Mouse (Mus musculus): ENCODE measurements around the gene Reln.
A peak's percentile ranks its signal among the peaks of the same experiment; 100 is the strongest.

Reln gene

DNA sequence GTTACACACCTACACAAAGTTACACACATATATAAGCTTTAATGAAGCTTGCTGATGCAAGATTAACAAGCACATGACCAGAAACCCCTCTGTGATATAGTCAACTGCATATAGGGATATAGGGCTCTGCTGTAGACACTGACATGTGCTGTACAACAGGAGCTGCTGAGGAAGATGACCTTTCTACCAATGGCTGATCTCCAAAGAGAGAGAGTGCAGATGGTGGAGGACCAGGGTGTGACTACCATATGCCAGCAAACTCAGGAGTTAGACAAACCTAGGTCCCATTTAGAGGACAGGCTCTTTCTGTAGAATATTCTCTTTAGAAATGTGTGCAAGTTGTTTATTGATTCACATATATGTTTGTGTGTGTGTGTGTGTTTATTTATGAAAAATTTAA is 216.9 kb downstream of the Reln start:
- no peak for DNase-seq (ENCODE audit: inconsistent age in 2 of 2, low spot score in 1 of 2)

GRCm38 (mm10) chr5:22119296-22119695 is 225.2 kb downstream of the Reln start:
- DNase-seq (ENCODE audit: inconsistent age in 2 of 2, low spot score in 1 of 2): no peak

DNA sequence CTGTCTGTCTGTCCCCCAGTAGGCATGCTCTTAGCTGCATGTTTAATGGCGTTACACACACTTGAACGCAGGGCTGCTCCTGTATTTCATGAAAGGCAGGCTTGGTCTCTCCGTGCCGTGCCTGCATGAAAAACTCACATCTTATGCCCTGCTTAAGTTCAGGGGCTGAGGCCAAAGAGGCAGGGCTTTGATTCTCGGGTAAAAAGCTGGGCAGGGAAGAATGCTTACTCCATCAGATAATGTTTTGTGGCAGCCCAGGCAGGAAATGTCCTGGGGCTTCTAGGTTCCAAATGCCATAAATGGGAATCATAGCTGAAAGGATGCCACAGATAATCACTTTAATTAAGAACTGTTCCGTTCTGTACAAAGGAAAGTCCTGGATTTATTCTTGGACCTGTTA is 226.0 kb downstream of the Reln start:
- no peak for DNase-seq (ENCODE audit: inconsistent age in 2 of 2, low spot score in 1 of 2)

DNA sequence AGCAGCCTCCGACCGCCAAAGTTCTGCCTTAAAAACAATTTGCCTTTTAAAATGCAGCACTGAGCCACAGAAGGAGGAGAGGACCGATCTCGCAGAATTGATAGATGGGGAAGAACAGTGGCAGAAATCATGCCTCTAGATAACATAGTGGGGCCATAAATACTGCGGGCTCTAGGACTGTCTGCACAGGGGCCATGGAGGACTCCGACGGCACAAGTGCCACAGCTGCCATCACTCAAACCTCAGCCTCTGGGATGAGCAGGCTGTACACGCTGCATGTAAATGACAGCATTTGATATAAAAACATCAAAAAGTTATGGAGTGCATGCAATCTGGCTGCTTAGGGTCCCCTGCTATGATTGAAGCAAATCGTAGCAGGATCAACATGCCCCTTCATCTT is 227.6 kb downstream of the Reln start:
- no peak for DNase-seq (ENCODE audit: inconsistent age in 2 of 2, low spot score in 1 of 2)

GRCm38 (mm10) chr5:22106811-22107485 is 237.6 kb downstream of the Reln start:
- no peak for DNase-seq (ENCODE audit: inconsistent age in 2 of 2, low spot score in 1 of 2)

DNA sequence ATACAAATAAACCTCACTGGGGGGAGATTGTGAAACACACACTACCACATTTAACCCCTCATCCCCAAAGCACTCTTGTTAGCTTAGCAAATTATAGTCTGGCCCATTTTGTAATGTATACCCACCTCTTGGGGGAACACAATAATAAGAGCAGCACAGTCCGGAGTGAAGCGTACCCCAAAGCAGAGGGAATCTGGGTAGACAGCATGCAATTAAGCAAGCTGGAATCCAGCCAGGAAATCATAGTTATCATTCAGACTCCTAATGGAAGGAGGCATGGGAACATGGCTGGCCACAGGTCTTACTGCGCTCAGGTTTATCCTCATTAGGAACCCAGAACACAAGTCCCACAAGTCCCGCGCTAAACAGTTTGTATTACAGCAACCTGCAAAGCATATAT is 249.5 kb downstream of the Reln start:
- DNase-seq (ENCODE audit: inconsistent age in 2 of 2, low spot score in 1 of 2): no peak

- no peak for DNase-seq (ENCODE audit: inconsistent age in 2 of 2, low spot score in 1 of 2)
Measured at GRCm38 (mm10) chr5:22094043-22094442, 250.5 kb downstream of the Reln start.

DNA sequence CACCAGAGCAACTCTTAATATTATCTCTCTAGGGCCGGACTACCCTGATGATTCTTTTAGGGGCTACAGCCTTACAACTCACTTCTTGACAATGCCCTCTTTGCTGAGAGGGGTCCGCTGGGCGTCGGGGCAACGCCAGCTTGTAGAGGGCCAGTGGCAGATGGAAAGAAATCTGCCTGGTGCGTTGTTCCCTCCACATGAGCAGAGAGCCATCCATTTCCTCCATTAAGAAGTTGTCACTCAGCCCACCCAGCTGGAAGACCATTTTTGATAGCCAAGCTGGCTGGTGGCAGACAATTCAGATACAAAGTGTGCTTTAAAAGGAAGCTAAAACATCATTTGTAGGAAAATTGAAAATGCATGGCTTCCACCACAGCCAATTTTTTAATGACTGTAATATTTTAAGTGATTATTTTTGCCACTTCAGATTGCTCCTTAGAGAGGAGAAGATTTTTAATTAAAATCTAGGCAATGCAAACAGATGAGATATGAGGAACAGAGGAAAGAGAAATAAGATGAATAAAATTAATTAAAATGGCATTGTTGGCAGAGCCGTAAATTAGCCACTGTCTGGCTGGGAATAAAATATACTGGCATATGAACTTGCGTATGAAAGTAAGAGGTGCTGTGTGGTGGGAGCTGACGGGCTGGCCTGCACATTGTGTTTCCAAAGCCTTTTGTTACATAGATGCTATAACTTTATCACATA is 251.2 kb downstream of the Reln start:
- DNase-seq (ENCODE audit: inconsistent age in 2 of 2, low spot score in 1 of 2): no peak

GRCm38 (mm10) chr5:22080468-22080986 is 264.0 kb downstream of the Reln start:
- no peak for DNase-seq (ENCODE audit: inconsistent age in 2 of 2, low spot score in 1 of 2)

GRCm38 (mm10) chr5:22074971-22075370 is 269.5 kb downstream of the Reln start:
- no peak for DNase-seq (ENCODE audit: inconsistent age in 2 of 2, low spot score in 1 of 2)

GRCm38 (mm10) chr5:22072591-22072990 is 271.9 kb downstream of the Reln start:
- DNase-seq (ENCODE audit: inconsistent age in 2 of 2, low spot score in 1 of 2): no peak

- DNase-seq (ENCODE audit: inconsistent age in 2 of 2, low spot score in 1 of 2): no peak
Measured at GRCm38 (mm10) chr5:22059251-22059650, 285.3 kb downstream of the Reln start.

DNA sequence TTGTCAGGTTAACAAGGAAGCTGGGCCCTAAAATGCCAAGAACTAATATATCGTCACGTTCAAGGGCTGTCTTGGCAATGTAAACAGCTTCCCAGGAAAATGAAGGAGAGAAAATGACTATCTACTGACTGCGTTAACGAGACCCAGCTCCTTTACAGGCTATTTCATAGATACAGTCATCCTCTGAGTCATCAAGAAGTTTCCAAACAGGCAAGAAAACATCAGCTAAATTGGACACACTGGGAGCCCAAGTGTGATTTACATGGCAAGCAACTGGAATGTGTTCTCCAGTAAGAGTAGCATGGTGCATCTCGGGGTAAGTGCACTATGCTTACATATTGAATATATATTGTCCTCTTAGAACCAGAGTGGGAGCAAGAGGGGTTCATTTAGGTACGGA is 302.7 kb downstream of the Reln start:
- DNase-seq (ENCODE audit: inconsistent age in 2 of 2, low spot score in 1 of 2): no peak

DNA sequence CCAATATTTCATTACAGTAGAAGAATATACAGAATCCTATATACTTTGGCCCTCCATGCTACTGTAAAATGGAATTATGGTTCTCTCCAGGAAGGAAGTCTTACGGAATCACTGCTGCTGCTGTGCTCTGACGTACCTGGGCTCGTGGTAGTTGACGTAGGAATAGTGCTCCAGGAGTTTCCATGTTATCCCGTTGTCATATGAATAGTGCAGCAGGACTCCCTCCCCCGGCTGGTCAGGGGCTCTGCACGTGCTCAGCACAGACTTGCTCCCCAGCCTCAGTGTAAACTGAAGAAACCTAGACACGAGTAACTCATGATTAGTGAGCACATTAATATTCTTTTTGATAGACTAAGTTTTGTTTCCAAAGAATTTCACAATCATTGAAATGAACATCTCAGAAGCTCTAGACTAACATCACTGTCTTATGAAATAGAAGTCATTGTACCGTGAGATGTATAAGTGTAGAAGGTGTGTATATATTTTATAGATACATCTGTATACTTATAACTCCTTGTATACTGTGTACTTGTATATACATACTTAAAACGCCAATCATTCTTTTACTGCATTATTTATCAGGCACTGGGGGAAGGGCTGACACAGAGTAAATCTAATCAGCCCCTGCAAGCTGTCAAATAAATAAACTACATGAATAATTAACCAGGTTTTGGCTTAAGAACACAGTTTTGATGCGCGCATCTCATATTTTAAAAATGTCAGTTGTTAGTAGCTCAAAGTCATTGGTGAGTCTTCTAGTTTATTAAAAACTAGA is 304.9 kb downstream of the Reln start:
- no peak for DNase-seq (ENCODE audit: inconsistent age in 2 of 2, low spot score in 1 of 2)

DNA sequence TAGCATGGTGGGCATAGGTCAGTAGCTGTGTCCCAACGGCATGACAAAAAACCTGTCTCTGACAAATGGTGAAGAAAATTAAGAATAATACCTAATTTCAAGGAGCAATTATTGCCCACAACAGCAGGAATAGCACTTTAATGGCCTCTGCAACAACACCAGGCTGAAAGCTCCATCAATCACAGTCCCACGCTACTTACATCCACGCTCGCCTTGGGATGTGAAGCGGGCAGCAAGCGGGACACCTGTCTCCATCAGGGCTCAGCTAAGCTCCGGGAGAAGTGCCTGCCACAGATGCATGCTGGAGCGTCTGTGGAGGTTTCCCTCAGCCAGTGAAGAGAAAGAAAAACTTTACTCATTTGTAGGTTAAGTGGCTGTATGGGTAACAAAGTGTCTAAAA is 309.3 kb downstream of the Reln start:
- DNase-seq (ENCODE audit: inconsistent age in 2 of 2, low spot score in 1 of 2): no peak

DNA sequence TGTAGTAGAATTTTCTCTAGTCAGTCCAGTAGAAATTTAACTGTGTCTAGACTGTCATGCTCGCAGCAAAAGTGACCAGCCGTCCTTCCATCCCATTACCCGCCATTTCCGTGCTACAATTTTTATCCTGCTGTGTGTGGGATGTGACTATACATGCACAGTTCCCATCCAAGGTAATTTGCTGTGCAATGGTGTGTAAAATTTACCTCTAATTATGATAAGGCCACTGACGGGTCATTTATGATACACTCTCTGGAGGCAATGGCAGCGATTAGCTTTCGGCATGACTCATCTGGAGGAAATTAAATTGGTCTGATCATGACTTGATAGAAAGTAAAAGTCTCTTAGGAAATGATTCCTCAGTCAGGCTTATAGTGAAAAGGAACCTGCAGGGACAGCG is 311.5 kb downstream of the Reln start:
- peak in 1 of 2 experiments; percentile 16 for DNase-seq (ENCODE audit: inconsistent age in 2 of 2, low spot score in 1 of 2)

- no peak for DNase-seq (ENCODE audit: inconsistent age in 2 of 2, low spot score in 1 of 2)
Measured at GRCm38 (mm10) chr5:22031653-22032052, 312.8 kb downstream of the Reln start.

- DNase-seq (ENCODE audit: inconsistent age in 2 of 2, low spot score in 1 of 2): no peak
Measured at GRCm38 (mm10) chr5:22028379-22028778, 316.1 kb downstream of the Reln start.

DNA sequence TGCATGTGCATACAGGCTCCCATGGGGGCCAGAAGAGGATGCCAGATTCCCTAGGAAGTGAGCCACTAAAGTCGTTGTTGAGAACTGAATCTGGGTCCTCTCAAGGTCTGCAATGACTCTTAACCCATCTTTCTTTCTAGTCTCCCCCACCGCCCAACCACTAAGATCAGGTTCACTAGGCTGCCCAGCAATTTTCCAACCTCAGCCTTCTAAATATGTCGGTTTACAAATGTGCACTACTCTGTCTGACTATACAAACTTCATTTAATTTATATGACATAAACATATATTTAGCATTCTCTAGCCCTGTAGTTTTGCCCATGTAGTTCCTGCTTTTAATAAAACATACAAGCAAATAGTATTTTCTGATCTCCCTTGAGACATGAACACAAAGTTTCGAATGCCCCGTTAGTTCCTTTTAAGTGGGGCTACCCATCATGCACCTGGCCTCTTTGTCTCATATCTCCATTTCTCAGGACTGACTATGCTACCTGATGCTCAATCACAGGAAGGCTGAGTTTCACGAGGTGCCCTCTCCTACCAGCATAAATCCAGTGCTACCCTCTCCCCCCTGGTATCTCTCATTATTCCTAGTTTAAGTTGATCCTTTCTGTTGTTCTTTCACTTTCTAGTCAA is 317.1 kb downstream of the Reln start:
- no peak for DNase-seq (ENCODE audit: inconsistent age in 2 of 2, low spot score in 1 of 2)

- DNase-seq (ENCODE audit: inconsistent age in 2 of 2, low spot score in 1 of 2): no peak
Measured at GRCm38 (mm10) chr5:22025746-22026145, 318.8 kb downstream of the Reln start.

- no peak for DNase-seq (ENCODE audit: inconsistent age in 2 of 2, low spot score in 1 of 2)
Measured at GRCm38 (mm10) chr5:22024108-22024507, 320.4 kb downstream of the Reln start.
